Mouse (Mus musculus) brain, embryonic 14.5 days (tissue): ENCODE measurements around the gene Unc93b1.

Experiments
- CTCF ChIP-seq: fragments of 200-500 bp; IDR thresholded peaks from 2 replicates; pipeline ENCODE4 v1.5.1; 2012; ENCODE audit warnings: inconsistent platforms, mild to moderate bottlenecking, moderate library complexity, borderline replicate concordance; ENCODE audit not compliant: insufficient read depth, insufficient read length; ENCODE audit errors: extremely low read depth
- POLR2A ChIP-seq: fragments of 200-500 bp; IDR thresholded peaks from 2 replicates; pipeline ENCODE4 v1.6.1; 2012; ENCODE audit warnings: mild to moderate bottlenecking, inconsistent platforms, borderline replicate concordance; ENCODE audit not compliant: poor library complexity, insufficient read depth, insufficient read length, severe bottlenecking; ENCODE audit errors: extremely low read depth

DNA sequence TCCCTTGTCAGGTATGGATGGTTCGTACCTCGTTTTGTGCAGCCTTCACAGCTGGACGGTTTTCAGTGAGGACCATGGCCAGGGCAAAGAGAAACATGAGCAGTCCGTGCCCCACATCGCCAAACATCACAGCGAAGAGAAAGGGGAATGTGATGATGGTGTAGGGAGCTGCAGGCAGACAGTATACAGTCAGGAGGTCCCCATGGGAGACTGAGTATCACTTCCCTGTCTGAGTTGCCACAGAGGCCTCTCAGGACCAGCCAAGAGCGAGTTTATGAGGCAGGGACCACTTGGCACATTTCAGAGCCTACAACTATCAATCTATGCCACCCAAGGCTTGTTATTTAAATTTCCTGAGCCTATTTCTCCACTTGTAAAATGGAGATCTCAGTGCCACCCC lies 36.0 kb upstream of the Unc93b1 start:
- no peak for TF ChIP-seq POLR2A
- no peak for TF ChIP-seq CTCF
